8 mouse cellular contexts compared by ENCODE assay signal in genomic region chr10:62979667-62980038, GRCm38 (mm10). TPM values are rescaled to one million over a fixed set of nuclear protein-coding genes. Genes with fewer than 3 reads are reported as not detected.
A peak's percentile ranks its signal among the peaks of the same experiment; 100 is the strongest.
DNase-seq lines count a peak whose midpoint lies in the region; ATAC-seq lines count a peak whose summit lies in the region.

No protein-coding gene starts in this region.

- no peak for DNase-seq in cerebellum, adult 8-10 months
- DNase-seq in cerebellum, postnatal 36 days = no peak
- no peak for DNase-seq in left cerebral cortex, adult 8-10 months (ENCODE audit: low spot score in 2 of 2)

- no peaks in the 10 kb centered on the region for H3K27me3 ChIP-seq in megakaryocyte, embryonic 14.5 days (replicated peaks)
- no peaks in the 10 kb centered on the region for H3K27me3 ChIP-seq in limb, embryonic 12.5 days
- H3K27me3 ChIP-seq in stomach, embryonic 14.5 days (ENCODE audit: control insufficient read depth, insufficient read depth, low read length) = no peaks in the 10 kb centered on the region

- WGBS in limb, embryonic 12.5 days = 9% methylated on average over 10 of the region's 10 CpGs
- 10% methylated on average over 10 of the region's 10 CpGs for WGBS in stomach, embryonic 14.5 days

- peak; percentile 50 for ATAC-seq in cerebellum, adult (ENCODE audit: insufficient number of reproducible peaks, low FRiP score, low TSS enrichment)
- ATAC-seq in megakaryocyte, adult 5-6 weeks (ENCODE audit: poor library complexity, severe bottlenecking) = no peak
- ATAC-seq in limb, embryonic 12.5 days (ENCODE audit: insufficient number of reproducible peaks, insufficient read depth, low FRiP score, low TSS enrichment, low read depth) = no peak
- no peak for ATAC-seq in stomach, embryonic 14.5 days (ENCODE audit: insufficient number of reproducible peaks, insufficient read depth, low FRiP score, low read depth)

- H3K27ac ChIP-seq in limb, embryonic 12.5 days = no peak overlapping the region
- H3K27ac ChIP-seq in stomach, embryonic 14.5 days (ENCODE audit: low read length) = no peak overlapping the region

- peak overlapping the region; percentile 97 for H3K4me3 ChIP-seq in megakaryocyte, embryonic 14.5 days (replicated peaks)
- H3K4me3 ChIP-seq in limb, embryonic 12.5 days (replicated peaks) = peak overlapping the region; percentile 94
- peak overlapping the region; percentile 92 for H3K4me3 ChIP-seq in stomach, embryonic 14.5 days (ENCODE audit: low read depth, low read length)

- peak overlapping the region; percentile 94 for H3K9ac ChIP-seq in limb, embryonic 12.5 days (replicated peaks)
- H3K9ac ChIP-seq in stomach, embryonic 14.5 days (replicated peaks; ENCODE audit: low read depth, low read length) = peak overlapping the region; percentile 71

- peaks cover 30% of the 10 kb centered on the region for H3K36me3 ChIP-seq in megakaryocyte, embryonic 14.5 days (replicated peaks; ENCODE audit: low read length)
- peaks cover 31% of the 10 kb centered on the region for H3K36me3 ChIP-seq in limb, embryonic 12.5 days
- H3K36me3 ChIP-seq in stomach, embryonic 14.5 days (ENCODE audit: control insufficient read depth, insufficient read depth, low read length) = peaks cover 8% of the 10 kb centered on the region; the same call in 1 of the 2 replicates

- H3K9me3 ChIP-seq in megakaryocyte, embryonic 14.5 days = no peaks in the 10 kb centered on the region
- H3K9me3 ChIP-seq in limb, embryonic 12.5 days = no peaks in the 10 kb centered on the region
- H3K9me3 ChIP-seq in stomach, embryonic 14.5 days (ENCODE audit: control insufficient read depth, low read depth, low read length) = no peaks in the 10 kb centered on the region

- peak overlapping the region; percentile 63 for H3K4me2 ChIP-seq in limb, embryonic 12.5 days
- H3K4me2 ChIP-seq in stomach, embryonic 14.5 days (replicated peaks; ENCODE audit: low read depth, low read length) = peak overlapping the region; percentile 44

- H3K4me1 ChIP-seq in megakaryocyte, embryonic 14.5 days = peaks cover 21% of the 10 kb centered on the region
- H3K4me1 ChIP-seq in limb, embryonic 12.5 days (replicated peaks) = peaks cover 6% of the 10 kb centered on the region; the same call in 1 of the 2 replicates
- H3K4me1 ChIP-seq in stomach, embryonic 14.5 days (ENCODE audit: control insufficient read depth, insufficient read depth, low read length) = peaks cover 7% of the 10 kb centered on the region; the same call in 1 of the 2 replicates

RNA-seq across cellular contexts. Expression of gene Rufy2, which starts 0.4 kb away (rescaled TPM):
- 0.43 TPM in 1 of 2 replicates, not detected in the other for polyA plus RNA-seq in megakaryocyte, embryonic 14.5 days (2012; ENCODE audit: insufficient read depth, low replicate concordance)
- 6.6 and 7.0 TPM in 2 replicates for total RNA-seq in megakaryocyte, adult 5-6 weeks (2015)
- 4.8 and 5.5 TPM in 2 replicates for total RNA-seq in megakaryocyte, adult 5-6 weeks (2017)
- polyA plus RNA-seq in limb, embryonic 12.5 days (2016; fragmentation: Nextera tagmentation; extraction: Ambion mirVana) = 32.1 and 33.0 TPM in 2 replicates
- polyA plus RNA-seq in stomach, embryonic 14.5 days (2014; fragmentation: Nextera tagmentation; extraction: Ambion mirVana) = 28.0 and 32.4 TPM in 2 replicates
- 100 to 1,000 TPM in 1 of 4 experiments, 10 to 100 TPM in 3; 87.2 to 102 (median 93.0) TPM for total RNA-seq in left cerebral cortex, adult 8-10 months (2022)

RNA-seq across cellular contexts. Expression of gene Dna2, which starts 32.8 kb away (rescaled TPM):
- polyA plus RNA-seq in megakaryocyte, embryonic 14.5 days (2012; ENCODE audit: insufficient read depth, low replicate concordance) = 1.0 and 1.5 TPM in 2 replicates
- total RNA-seq in megakaryocyte, adult 5-6 weeks (2015) = 108 and 109 TPM in 2 replicates
- total RNA-seq in megakaryocyte, adult 5-6 weeks (2017) = 113 and 121 TPM in 2 replicates
- polyA plus RNA-seq in limb, embryonic 12.5 days (2016; fragmentation: Nextera tagmentation; extraction: Ambion mirVana) = 28.2 and 32.3 TPM in 2 replicates
- polyA plus RNA-seq in stomach, embryonic 14.5 days (2014; fragmentation: Nextera tagmentation; extraction: Ambion mirVana) = 15.7 and 15.9 TPM in 2 replicates
- total RNA-seq in left cerebral cortex, adult 8-10 months (2022) = 1 to 10 TPM; 1.1 to 2.3 (median 2.0) TPM

RNA-seq across cellular contexts. Expression of gene Hnrnph3, which starts 44.4 kb away (rescaled TPM):
- 18.4 TPM in 1 of 2 replicates, not detected in the other for polyA plus RNA-seq in megakaryocyte, embryonic 14.5 days (2012; ENCODE audit: insufficient read depth, low replicate concordance)
- total RNA-seq in megakaryocyte, adult 5-6 weeks (2015) = 23.4 and 28.8 TPM in 2 replicates
- total RNA-seq in megakaryocyte, adult 5-6 weeks (2017) = 31.2 and 34.4 TPM in 2 replicates
- 166 and 173 TPM in 2 replicates for polyA plus RNA-seq in limb, embryonic 12.5 days (2016; fragmentation: Nextera tagmentation; extraction: Ambion mirVana)
- polyA plus RNA-seq in stomach, embryonic 14.5 days (2014; fragmentation: Nextera tagmentation; extraction: Ambion mirVana) = 75.0 and 75.8 TPM in 2 replicates
- total RNA-seq in left cerebral cortex, adult 8-10 months (2022) = 10 to 100 TPM; 45.0 to 55.4 (median 47.2) TPM

RNA-seq across cellular contexts. Expression of gene Pbld2, which starts 44.5 kb away (rescaled TPM):
- 0.74 TPM in 1 of 2 replicates, not detected in the other for polyA plus RNA-seq in megakaryocyte, embryonic 14.5 days (2012; ENCODE audit: insufficient read depth, low replicate concordance)
- total RNA-seq in megakaryocyte, adult 5-6 weeks (2015) = not detected in 2 replicates
- total RNA-seq in megakaryocyte, adult 5-6 weeks (2017) = not detected in 2 replicates
- 0.96 and 1.2 TPM in 2 replicates for polyA plus RNA-seq in limb, embryonic 12.5 days (2016; fragmentation: Nextera tagmentation; extraction: Ambion mirVana)
- 1.6 and 2.1 TPM in 2 replicates for polyA plus RNA-seq in stomach, embryonic 14.5 days (2014; fragmentation: Nextera tagmentation; extraction: Ambion mirVana)
- 1 to 10 TPM; 1.7 to 3.4 (median 2.6) TPM for total RNA-seq in left cerebral cortex, adult 8-10 months (2022)

RNA-seq across cellular contexts. Expression of gene Slc25a16, which starts 59.2 kb away (rescaled TPM):
- 4.6 and 4.9 TPM in 2 replicates for polyA plus RNA-seq in megakaryocyte, embryonic 14.5 days (2012; ENCODE audit: insufficient read depth, low replicate concordance)
- 21.9 and 23.4 TPM in 2 replicates for total RNA-seq in megakaryocyte, adult 5-6 weeks (2015)
- total RNA-seq in megakaryocyte, adult 5-6 weeks (2017) = 20.9 and 21.0 TPM in 2 replicates
- 10.9 and 11.5 TPM in 2 replicates for polyA plus RNA-seq in limb, embryonic 12.5 days (2016; fragmentation: Nextera tagmentation; extraction: Ambion mirVana)
- polyA plus RNA-seq in stomach, embryonic 14.5 days (2014; fragmentation: Nextera tagmentation; extraction: Ambion mirVana) = 15.3 and 17.5 TPM in 2 replicates
- 10 to 100 TPM; 37.2 to 44.4 (median 39.9) TPM for total RNA-seq in left cerebral cortex, adult 8-10 months (2022)

Comparison
In these comparisons a context has a peak if more than half of its experiments do, and no peak if none do; other contexts are left out.
1. RNA of gene Rufy2, which starts 0.4 kb away (polyA plus RNA-seq): 28.0 to 32.4 TPM in stomach, embryonic 14.5 days and 32.1 to 33.0 TPM in limb, embryonic 12.5 days; 0.43 TPM in megakaryocyte, embryonic 14.5 days; every median in the first group is over 10 times any median in the second.
2. Peak in every context shown above with its lines, with median percentiles within 50 percentile points of each other: H3K4me3 ChIP-seq.